In the genomic region with DNA sequence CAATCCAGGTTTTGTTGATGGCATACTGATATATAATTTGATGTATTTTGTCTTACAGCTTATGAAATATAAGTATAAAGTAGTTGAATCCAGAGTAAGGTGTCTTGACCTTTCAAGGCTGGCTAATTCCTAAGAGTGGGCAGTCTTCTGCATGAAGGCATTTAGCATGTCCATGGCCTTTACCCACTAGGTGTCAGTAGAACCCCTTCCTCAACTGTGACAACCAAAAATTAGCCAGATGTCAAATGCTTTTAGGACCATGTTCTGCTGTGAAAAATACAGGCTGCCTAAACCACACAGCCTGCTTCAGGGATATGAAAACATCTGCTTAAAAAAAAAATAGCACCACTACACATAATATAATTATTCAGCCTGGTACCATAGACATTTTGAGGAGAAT, we compare ENCODE assay signal across 8 mouse cellular contexts. TPM values are rescaled to one million over a fixed set of nuclear protein-coding genes. Genes with fewer than 3 reads are reported as not detected.
A peak's percentile ranks its signal among the peaks of the same experiment; 100 is the strongest.
DNase-seq lines count a peak whose midpoint lies in the region; ATAC-seq lines count a peak whose summit lies in the region.

No protein-coding gene starts in this region.

- 0 out of 2 replicates have a peak, but pooled peaks cover 10% of the 10 kb centered on the region for H3K4me1 ChIP-seq in kidney, embryonic 16.5 days (ENCODE audit: insufficient read depth, low read length)
- peaks cover 12% of the 10 kb centered on the region for H3K4me1 ChIP-seq in hindbrain, embryonic 16.5 days (ENCODE audit: control insufficient read depth, insufficient read depth, low read depth, low read length)

- no peak for ATAC-seq in kidney, embryonic 16.5 days (ENCODE audit: low FRiP score, low TSS enrichment)
- ATAC-seq in hindbrain, embryonic 16.5 days: 0 out of 2 replicates have a peak, but pooled peaks have one; percentile 29

- peak; percentile 28 to 77 for DNase-seq in adrenal gland, adult (ENCODE audit: inconsistent age in 2 of 2, low spot score in 1 of 2)
- no peak for DNase-seq in adrenal gland, postnatal 4 days (ENCODE audit: low spot score in 2 of 2)
- DNase-seq in kidney, postnatal 10 days: peak; percentile 64
- DNase-seq in T-cell, adult 2 months (ENCODE audit: low spot score): peak; percentile 54
- DNase-seq in neural tube, embryonic 10.5 days (ENCODE audit: extremely low spot score, low spot score): peak; percentile 36
- no peak for DNase-seq in testis, postnatal 14 days (ENCODE audit: low spot score)

- H3K4me2 ChIP-seq in kidney, embryonic 16.5 days (replicated peaks; ENCODE audit: low read depth, low read length): no peak overlapping the region
- H3K4me2 ChIP-seq in hindbrain, embryonic 16.5 days (ENCODE audit: low read length): no peak overlapping the region

- no peaks in the 10 kb centered on the region for H3K27me3 ChIP-seq in kidney, embryonic 16.5 days (ENCODE audit: insufficient read depth, low read length)
- peaks cover under 1% of the 10 kb centered on the region for H3K27me3 ChIP-seq in hindbrain, embryonic 16.5 days (replicated peaks; ENCODE audit: control insufficient read depth, insufficient read depth, low read length)

- H3K4me3 ChIP-seq in kidney, embryonic 16.5 days (ENCODE audit: low read length): no peak overlapping the region
- H3K4me3 ChIP-seq in hindbrain, embryonic 16.5 days (ENCODE audit: low read length): no peak overlapping the region

- no peak overlapping the region for H3K27ac ChIP-seq in kidney, embryonic 16.5 days (ENCODE audit: low read length)
- H3K27ac ChIP-seq in hindbrain, embryonic 16.5 days (ENCODE audit: low read depth, low read length): no peak overlapping the region

- H3K36me3 ChIP-seq in kidney, embryonic 16.5 days (ENCODE audit: insufficient read depth, low read length): no peaks in the 10 kb centered on the region
- no peaks in the 10 kb centered on the region for H3K36me3 ChIP-seq in hindbrain, embryonic 16.5 days (ENCODE audit: control insufficient read depth, insufficient read depth, low read length)

- H3K9ac ChIP-seq in kidney, embryonic 16.5 days (replicated peaks; ENCODE audit: low read length): no peak overlapping the region
- no peak overlapping the region for H3K9ac ChIP-seq in hindbrain, embryonic 16.5 days (ENCODE audit: low read depth, low read length)

- H3K9me3 ChIP-seq in kidney, embryonic 16.5 days (ENCODE audit: low read length): no peaks in the 10 kb centered on the region
- no peaks in the 10 kb centered on the region for H3K9me3 ChIP-seq in hindbrain, embryonic 16.5 days (ENCODE audit: control insufficient read depth, low read length)

RNA-seq across cellular contexts. Expression of gene Arhgap29, which starts 11.8 kb away (rescaled TPM):
- total RNA-seq in adrenal gland, postnatal 4 days (2021): 10 to 100 TPM; 82.8 to 88.0 TPM
- 46.2 and 48.8 TPM in 2 replicates for polyA plus RNA-seq in kidney, embryonic 16.5 days (2015; fragmentation: Nextera tagmentation; extraction: Ambion mirVana)
- polyA plus RNA-seq in hindbrain, embryonic 16.5 days (2015; fragmentation: Nextera tagmentation; extraction: Ambion mirVana): 15.4 and 22.1 TPM in 2 replicates

Comparison
In these comparisons a context has a peak if more than half of its experiments do, and no peak if none do; other contexts are left out.
1. DNase-seq: peak in adrenal gland, adult (2 of 2), kidney, postnatal 10 days (single experiment), T-cell, adult 2 months (single experiment) and neural tube, embryonic 10.5 days (single experiment); none in adrenal gland, postnatal 4 days (0 of 2) and testis, postnatal 14 days (single experiment).